15 mouse cellular contexts compared by ENCODE assay signal in genomic region chr16:34279654-34280383, GRCm38 (mm10).
DNase-seq lines count a peak whose midpoint lies in the region; ATAC-seq and TF ChIP-seq lines count a peak whose summit lies in the region.
"Had no signal": no experiment of that assay in that cellular context is flagged by ENCODE, and none has a peak within 500 bp of the region (broad histone marks: within the 10 kb centered on the region; RNA-seq: fewer than 3 reads in every experiment).

No protein-coding gene starts in this region.

- peak; percentile 73 for ATAC-seq in forebrain, embryonic 15.5 days (replicated peaks)
- ATAC-seq in forebrain, embryonic 11.5 days (replicated peaks; ENCODE audit: low FRiP score): no peak
- ATAC-seq in midbrain, postnatal 0 days (ENCODE audit: low FRiP score): no peak
- no peak for ATAC-seq in midbrain, embryonic 13.5 days
- ATAC-seq in intestine, postnatal 0 days: no peak

- no peak overlapping the region for H3K9ac ChIP-seq in forebrain, embryonic 15.5 days (replicated peaks)
- H3K9ac ChIP-seq in forebrain, embryonic 11.5 days (ENCODE audit: low read length): no peak overlapping the region
- no peak overlapping the region for H3K9ac ChIP-seq in midbrain, postnatal 0 days (replicated peaks; ENCODE audit: low read length, poor library complexity, severe bottlenecking)
- H3K9ac ChIP-seq in midbrain, embryonic 13.5 days (replicated peaks): no peak overlapping the region
- no peak overlapping the region for H3K9ac ChIP-seq in intestine, postnatal 0 days (ENCODE audit: low read depth, low read length)
- H3K9ac ChIP-seq: embryonic facial prominence, embryonic 15.5 days; hindbrain, embryonic 15.5 days; lung, embryonic 15.5 days had no signal

- DNase-seq in forebrain, embryonic 11.5 days (ENCODE audit: low spot score): no peak
- DNase-seq in midbrain, postnatal 0 days (ENCODE audit: low spot score): peak; percentile 22
- DNase-seq in layer of hippocampus, adult 9-11 months: peak; percentile 89
- DNase-seq in right cerebral cortex, postnatal 4 days: peak; percentile 15
- DNase-seq in cerebellum, adult 9-11 months: no peak
- DNase-seq: adrenal gland, postnatal 10 days; kidney, adult 2 months; spleen, adult 18-20 months had no signal

- 65% methylated on average over 7 of the region's 7 CpGs for WGBS in forebrain, embryonic 15.5 days
- WGBS in forebrain, embryonic 11.5 days: 89% methylated on average over 7 of the region's 7 CpGs
- 83% methylated on average over 7 of the region's 7 CpGs for WGBS in midbrain, postnatal 0 days
- 89% methylated on average over 7 of the region's 7 CpGs for WGBS in midbrain, embryonic 13.5 days
- WGBS in intestine, postnatal 0 days: 71% methylated on average over 7 of the region's 7 CpGs

- TF ChIP-seq CTCF in midbrain, postnatal 0 days (IDR thresholded peaks at IDR 0.05): no peak
- TF ChIP-seq CTCF in intestine, postnatal 0 days (IDR thresholded peaks at IDR 0.05; ENCODE audit: low read depth): no peak

- no peak overlapping the region for H3K4me2 ChIP-seq in forebrain, embryonic 15.5 days (replicated peaks)
- H3K4me2 ChIP-seq in forebrain, embryonic 11.5 days (ENCODE audit: low read depth, low read length, severe bottlenecking): no peak overlapping the region
- no peak overlapping the region for H3K4me2 ChIP-seq in midbrain, postnatal 0 days (ENCODE audit: low read depth, low read length, poor library complexity, severe bottlenecking)
- H3K4me2 ChIP-seq in midbrain, embryonic 13.5 days (replicated peaks): no peak overlapping the region
- no peak overlapping the region for H3K4me2 ChIP-seq in intestine, postnatal 0 days (replicated peaks; ENCODE audit: low read depth)
- H3K4me2 ChIP-seq: embryonic facial prominence, embryonic 15.5 days; hindbrain, embryonic 15.5 days; lung, embryonic 15.5 days had no signal

- peaks cover 10% of the 10 kb centered on the region for H3K4me1 ChIP-seq in forebrain, embryonic 15.5 days
- H3K4me1 ChIP-seq in forebrain, embryonic 11.5 days (replicated peaks; ENCODE audit: control insufficient read depth, insufficient read depth, low read length): no peaks in the 10 kb centered on the region
- no peaks in the 10 kb centered on the region for H3K4me1 ChIP-seq in midbrain, postnatal 0 days (ENCODE audit: insufficient read depth, low read length)
- no peaks in the 10 kb centered on the region for H3K4me1 ChIP-seq in midbrain, embryonic 13.5 days (replicated peaks)
- H3K4me1 ChIP-seq in intestine, postnatal 0 days (replicated peaks; ENCODE audit: control insufficient read depth, insufficient read depth, low read length): no peaks in the 10 kb centered on the region
- H3K4me1 ChIP-seq: embryonic facial prominence, embryonic 15.5 days; hindbrain, embryonic 15.5 days; lung, embryonic 15.5 days had no signal

- peak overlapping the region; percentile 79 for H3K27ac ChIP-seq in forebrain, embryonic 15.5 days (replicated peaks)
- H3K27ac ChIP-seq in forebrain, embryonic 11.5 days (ENCODE audit: low read depth, low read length): no peak overlapping the region
- no peak overlapping the region for H3K27ac ChIP-seq in midbrain, postnatal 0 days (ENCODE audit: low read depth, low read length)
- H3K27ac ChIP-seq in midbrain, embryonic 13.5 days: no peak overlapping the region
- H3K27ac ChIP-seq in intestine, postnatal 0 days (ENCODE audit: low read depth, low read length): no peak overlapping the region
- H3K27ac ChIP-seq: embryonic facial prominence, embryonic 15.5 days; hindbrain, embryonic 15.5 days; lung, embryonic 15.5 days; midbrain, embryonic 10.5 days had no signal

- no peaks in the 10 kb centered on the region for H3K36me3 ChIP-seq in forebrain, embryonic 15.5 days
- H3K36me3 ChIP-seq in forebrain, embryonic 11.5 days (ENCODE audit: control insufficient read depth, insufficient read depth, low read length): no peaks in the 10 kb centered on the region
- H3K36me3 ChIP-seq in midbrain, postnatal 0 days (ENCODE audit: insufficient read depth, low read length): no peaks in the 10 kb centered on the region
- H3K36me3 ChIP-seq in midbrain, embryonic 13.5 days: no peaks in the 10 kb centered on the region
- H3K36me3 ChIP-seq in intestine, postnatal 0 days (ENCODE audit: control insufficient read depth, insufficient read depth): no peaks in the 10 kb centered on the region
- H3K36me3 ChIP-seq: embryonic facial prominence, embryonic 15.5 days; hindbrain, embryonic 15.5 days; lung, embryonic 15.5 days; midbrain, embryonic 10.5 days had no signal

- no peaks in the 10 kb centered on the region for H3K27me3 ChIP-seq in forebrain, embryonic 15.5 days
- no peaks in the 10 kb centered on the region for H3K27me3 ChIP-seq in forebrain, embryonic 11.5 days (ENCODE audit: control insufficient read depth, insufficient read depth, low read length)
- no peaks in the 10 kb centered on the region for H3K27me3 ChIP-seq in midbrain, postnatal 0 days (ENCODE audit: insufficient read depth, low read length)
- no peaks in the 10 kb centered on the region for H3K27me3 ChIP-seq in midbrain, embryonic 13.5 days
- no peaks in the 10 kb centered on the region for H3K27me3 ChIP-seq in intestine, postnatal 0 days (replicated peaks; ENCODE audit: control insufficient read depth, insufficient read depth, low read length)
- H3K27me3 ChIP-seq: embryonic facial prominence, embryonic 15.5 days; hindbrain, embryonic 15.5 days; lung, embryonic 15.5 days had no signal

- no peaks in the 10 kb centered on the region for H3K9me3 ChIP-seq in forebrain, embryonic 15.5 days
- H3K9me3 ChIP-seq in forebrain, embryonic 11.5 days (ENCODE audit: control insufficient read depth, low read length): no peaks in the 10 kb centered on the region
- no peaks in the 10 kb centered on the region for H3K9me3 ChIP-seq in midbrain, postnatal 0 days (ENCODE audit: low read length)
- no peaks in the 10 kb centered on the region for H3K9me3 ChIP-seq in midbrain, embryonic 13.5 days
- no peaks in the 10 kb centered on the region for H3K9me3 ChIP-seq in intestine, postnatal 0 days (ENCODE audit: control insufficient read depth)
- H3K9me3 ChIP-seq: embryonic facial prominence, embryonic 15.5 days; hindbrain, embryonic 15.5 days; lung, embryonic 15.5 days; midbrain, embryonic 10.5 days had no signal

- no peak overlapping the region for H3K4me3 ChIP-seq in forebrain, embryonic 15.5 days
- H3K4me3 ChIP-seq in forebrain, embryonic 11.5 days (ENCODE audit: low read depth, low read length): no peak overlapping the region
- H3K4me3 ChIP-seq in midbrain, postnatal 0 days (ENCODE audit: low read depth, low read length): no peak overlapping the region
- H3K4me3 ChIP-seq in midbrain, embryonic 13.5 days (replicated peaks): no peak overlapping the region
- no peak overlapping the region for H3K4me3 ChIP-seq in intestine, postnatal 0 days (ENCODE audit: low read depth, low read length)
- H3K4me3 ChIP-seq: embryonic facial prominence, embryonic 15.5 days; hindbrain, embryonic 15.5 days; lung, embryonic 15.5 days; midbrain, embryonic 10.5 days had no signal

Comparison
In these comparisons a context has a peak if more than half of its experiments do, and no peak if none do; other contexts are left out.
1. DNase-seq: peak in midbrain, postnatal 0 days (single experiment), layer of hippocampus, adult 9-11 months (single experiment) and right cerebral cortex, postnatal 4 days (single experiment); none in forebrain, embryonic 11.5 days (single experiment) and cerebellum, adult 9-11 months (single experiment).